Mouse (Mus musculus) cortical plate, adult 2 months (tissue): Measurements from ENCODE around the gene Rccd1. TPM values are rescaled to one million over a fixed set of nuclear protein-coding genes. Genes with fewer than 3 reads are reported as not detected.

Experiments
- H3K27ac ChIP-seq: fragments of 200-500 bp; 2 replicates; pipeline ENCODE4 v1.5.1; 2012; ENCODE audit warnings: low read length, control low read depth, inconsistent platforms; ENCODE audit not compliant: insufficient read depth
- H3K4me1 ChIP-seq: fragments of 200-500 bp; 2 replicates; pipeline ENCODE4 v1.6.1; 2011; ENCODE audit warnings: low read length; ENCODE audit not compliant: control insufficient read depth, insufficient read depth
- H3K4me3 ChIP-seq: fragments of 200-500 bp; 2 replicates; pipeline ENCODE4 v1.5.1; 2011; ENCODE audit warnings: mild to moderate bottlenecking, low read length, control low read depth; ENCODE audit not compliant: insufficient read depth
- CTCF ChIP-seq: fragments of 200-500 bp; IDR thresholded peaks from 2 replicates; pipeline ENCODE4 v1.5.1; 2011; ENCODE audit warnings: mild to moderate bottlenecking, control low read depth, low read length; ENCODE audit not compliant: insufficient read depth; ENCODE audit errors: extremely low read depth
- POLR2A ChIP-seq: fragments of 200-500 bp; IDR thresholded peaks from 2 replicates; pipeline ENCODE4 v1.6.1; 2011; ENCODE audit warnings: mild to moderate bottlenecking, low read length, control low read depth; ENCODE audit not compliant: insufficient read depth; ENCODE audit errors: extremely low read depth
- polyA plus RNA-seq: library from polyadenylated mRNA; depleted of rRNA; stranded (reverse); fragments of >200 nt; gene quantifications from 2 replicates; pipeline ENCODE4 v1.2.3, GENCODE M21; 2012

The Rccd1 gene
- polyA plus RNA-seq, 1 experiment, result 17.4 TPM

DNA sequence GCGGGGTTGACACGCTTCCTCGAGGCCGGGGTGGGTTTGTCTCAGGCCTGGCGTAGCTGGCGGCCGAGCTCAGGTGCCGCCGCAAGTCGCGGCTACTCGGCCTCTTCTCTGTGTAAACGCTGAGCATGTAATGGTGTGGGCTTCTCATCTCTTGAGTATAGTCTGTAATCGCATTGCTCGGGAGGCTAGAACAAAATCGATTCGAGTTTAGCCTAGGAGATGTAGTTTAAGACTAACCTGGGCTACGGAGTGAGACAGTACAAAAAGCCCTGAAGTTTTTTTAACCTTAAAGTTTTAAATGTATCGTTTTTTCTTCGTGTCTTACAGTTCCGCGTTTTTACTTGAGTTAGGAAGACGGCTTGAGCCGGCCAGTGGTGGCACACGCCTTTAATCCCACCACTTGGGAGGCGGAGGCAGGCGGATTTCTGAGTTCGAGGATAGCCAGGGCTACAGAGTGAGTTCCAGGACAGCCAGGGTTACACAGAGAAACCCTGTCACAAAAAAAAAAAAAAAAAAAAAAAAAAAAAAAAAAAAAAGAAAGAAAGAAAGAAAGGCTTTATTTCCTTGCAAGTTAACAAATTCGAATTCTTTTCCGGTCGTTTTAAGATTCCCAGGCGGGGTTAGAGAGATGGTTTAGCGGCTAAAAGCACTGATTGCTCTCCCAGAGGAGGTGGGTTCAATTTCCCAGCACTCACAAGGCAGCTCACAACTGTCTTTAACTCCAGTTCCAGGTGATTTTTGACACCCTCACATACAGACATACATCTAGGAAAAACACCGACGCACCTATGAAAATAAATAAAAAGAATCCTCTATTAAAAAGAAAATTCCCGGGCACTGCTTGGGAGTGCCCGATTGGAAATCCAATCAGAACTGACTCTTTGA lies 29.2 kb downstream of the Rccd1 start:
- H3K4me3 ChIP-seq, result peak overlapping the region; percentile 37
- H3K4me1 ChIP-seq, result no peaks in the 10 kb centered on the region
- H3K27ac ChIP-seq, result no peak overlapping the region
- TF ChIP-seq POLR2A (no peak), CTCF (no peak)

DNA sequence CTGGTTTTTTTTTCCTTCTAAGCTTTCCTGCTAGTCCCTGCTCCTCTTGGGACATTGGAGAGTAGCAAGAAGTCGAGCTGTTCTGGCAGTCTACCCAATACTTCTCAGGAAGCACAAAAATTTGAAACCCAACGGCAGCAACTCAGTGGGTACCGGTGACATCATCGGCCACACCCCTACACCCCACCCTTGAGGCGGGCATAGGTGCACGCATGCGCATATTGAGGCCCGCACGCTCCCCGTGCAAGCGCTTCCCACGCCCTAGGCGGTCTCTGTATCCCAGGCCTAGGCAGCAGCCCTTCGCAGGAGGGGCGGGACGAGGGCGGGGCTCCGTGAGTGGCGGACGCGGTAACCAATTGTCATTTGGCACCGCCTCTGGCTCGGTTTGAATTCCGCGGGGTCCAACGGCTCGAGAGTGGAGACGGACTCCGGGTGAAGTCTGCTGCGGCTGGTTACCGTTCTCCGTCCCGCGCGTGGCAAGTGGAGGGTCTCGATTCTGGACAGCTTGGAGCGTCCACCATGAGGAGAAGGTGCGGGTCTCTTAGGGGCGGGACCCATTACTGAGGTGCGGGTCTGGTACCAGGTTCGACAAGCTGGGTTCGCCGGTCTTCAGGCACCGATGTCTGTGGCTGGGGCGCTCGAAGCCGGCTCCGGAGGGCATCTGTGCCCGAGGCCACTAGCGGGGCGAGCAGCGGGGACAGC lies 30.0 kb downstream of the Rccd1 start, which contains the start of gene Prc1:
Gene Prc1 (plus strand): TSS at position 389 of the 702 bp plus-strand sequence.
- Histone ChIP-seq H3K4me1 (no peaks in the 10 kb centered on the region), H3K27ac (no peak within 1 kb of the TSS), H3K4me3 (peak within 1 kb of the TSS; percentile 37)
- no peak for TF ChIP-seq CTCF
- no peak for TF ChIP-seq POLR2A

DNA sequence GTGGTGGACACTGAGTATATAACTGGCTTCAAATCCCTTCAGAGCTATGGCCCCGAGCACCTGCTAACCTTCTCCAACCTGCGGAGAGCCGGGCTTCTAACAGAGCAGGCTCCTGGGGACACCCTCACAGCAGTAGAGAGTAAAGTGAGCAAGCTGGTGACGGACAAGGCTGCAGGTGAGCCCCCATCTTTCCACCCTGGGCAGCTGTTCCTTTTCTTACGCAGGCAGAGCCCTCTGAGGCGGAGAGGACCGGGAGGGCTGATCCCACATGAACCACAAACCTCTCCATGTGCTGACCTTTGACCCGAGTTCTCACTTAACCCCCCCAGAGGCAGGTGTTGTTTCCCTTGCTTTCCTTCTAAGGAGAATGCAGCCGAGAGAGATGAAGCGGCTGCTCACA lies 36.5 kb downstream of the Rccd1 start:
- no peak for TF ChIP-seq POLR2A
- TF ChIP-seq CTCF, result no peak
- Histone ChIP-seq H3K4me3 (no peak overlapping the region), H3K27ac (no peak overlapping the region), H3K4me1 (no peaks in the 10 kb centered on the region)

DNA sequence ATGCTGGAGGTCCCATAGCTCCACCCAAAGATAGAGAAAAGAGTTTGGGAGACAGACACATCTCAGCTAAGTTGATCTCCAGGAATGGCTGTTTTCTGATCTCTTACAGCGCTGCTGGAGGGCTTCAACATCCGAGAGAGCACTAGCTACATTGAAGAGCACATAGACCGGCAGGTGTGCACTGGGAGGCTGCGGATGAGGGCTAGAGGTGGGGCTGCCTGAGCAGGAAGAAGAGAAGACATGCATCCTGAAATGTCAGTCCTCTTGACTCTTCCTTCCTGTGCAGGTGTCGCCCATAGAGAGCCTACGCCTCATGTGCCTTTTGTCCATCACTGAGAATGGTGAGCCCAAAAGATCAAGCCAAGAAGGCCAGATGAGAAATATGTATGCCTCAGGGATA lies 38.5 kb downstream of the Rccd1 start:
- Histone ChIP-seq H3K4me3 (no peak overlapping the region), H3K27ac (no peak overlapping the region), H3K4me1 (no peaks in the 10 kb centered on the region)
- TF ChIP-seq CTCF (no peak), POLR2A (no peak)

DNA sequence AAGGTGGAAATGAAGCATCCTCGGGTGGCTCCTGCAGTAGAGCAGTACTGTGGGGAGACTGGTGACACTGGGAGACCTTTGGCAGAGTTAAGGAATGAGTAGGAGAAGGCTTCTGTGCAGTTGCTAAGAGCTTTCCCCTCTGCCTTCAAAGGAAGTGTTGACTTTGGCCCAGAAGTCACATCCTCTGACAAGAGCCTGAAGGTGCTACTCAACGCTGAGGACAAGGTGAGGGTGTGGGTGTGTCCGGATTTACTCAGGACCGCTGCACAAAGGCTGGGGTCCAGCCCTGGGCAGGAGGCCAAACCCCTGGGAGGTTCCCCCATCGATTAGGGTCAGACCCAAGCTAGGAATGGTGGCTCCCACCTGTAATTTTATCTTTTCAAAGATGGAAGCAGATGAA lies 39.9 kb downstream of the Rccd1 start:
- TF ChIP-seq POLR2A (no peak), CTCF (no peak)
- Histone ChIP-seq H3K27ac (no peak overlapping the region), H3K4me3 (no peak overlapping the region), H3K4me1 (no peaks in the 10 kb centered on the region)

DNA sequence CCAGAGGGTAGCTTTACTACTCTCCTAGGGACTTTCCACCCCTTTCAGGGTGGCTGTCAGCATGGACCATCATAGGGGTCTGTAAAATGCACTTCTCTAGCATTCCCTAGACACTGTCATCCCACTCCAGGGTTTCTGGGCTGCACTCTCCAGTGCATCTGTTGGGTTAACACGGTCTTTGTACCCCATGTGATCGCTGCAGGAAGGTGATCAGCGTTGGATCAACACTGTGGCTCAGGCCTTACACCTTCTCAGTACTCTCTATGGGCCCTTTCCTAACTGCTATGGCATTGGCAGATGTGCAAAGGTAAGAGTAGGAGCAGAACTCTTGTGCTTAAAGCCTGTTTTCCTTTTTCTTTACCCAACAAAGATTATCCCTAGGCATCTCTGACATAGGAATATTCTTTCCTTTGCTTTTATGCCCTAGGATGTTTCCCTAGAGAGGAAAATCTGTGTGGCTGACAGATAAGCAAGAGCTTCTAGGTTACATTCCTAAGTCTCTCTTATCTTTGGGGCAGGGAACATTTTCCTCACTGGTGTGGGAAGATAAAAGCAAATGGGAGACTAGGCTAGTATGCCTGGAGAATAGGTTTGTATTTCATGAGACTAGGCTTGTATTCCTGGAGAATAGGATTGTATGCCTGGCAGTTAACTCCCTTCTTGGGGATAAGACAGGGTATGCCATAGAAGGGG lies 40.9 kb downstream of the Rccd1 start:
- Histone ChIP-seq H3K4me3 (no peak overlapping the region), H3K4me1 (no peaks in the 10 kb centered on the region), H3K27ac (no peak overlapping the region)
- TF ChIP-seq CTCF, result no peak
- no peak for TF ChIP-seq POLR2A

DNA sequence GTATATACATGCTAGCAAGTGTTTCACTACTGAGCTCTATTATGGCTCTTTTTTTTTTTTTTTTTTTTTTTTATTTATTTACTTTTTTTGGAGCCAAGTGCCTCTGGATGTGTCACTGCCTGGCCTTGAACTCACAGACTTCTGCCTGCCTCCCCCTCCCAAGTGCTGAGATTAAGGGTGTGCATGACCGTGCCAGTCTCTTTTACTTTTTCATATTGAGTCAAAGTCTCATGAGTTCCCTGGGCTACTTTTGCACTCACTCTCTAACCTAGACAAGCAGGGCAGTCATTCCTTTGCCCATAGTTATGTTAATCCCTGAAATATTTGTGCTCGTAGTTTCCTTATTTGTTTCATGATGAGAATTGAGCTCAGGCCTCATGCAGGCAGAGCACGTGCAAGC lies 42.6 kb downstream of the Rccd1 start:
- Histone ChIP-seq H3K27ac (no peak overlapping the region), H3K4me1 (no peaks in the 10 kb centered on the region), H3K4me3 (no peak overlapping the region)
- TF ChIP-seq CTCF, result no peak

DNA sequence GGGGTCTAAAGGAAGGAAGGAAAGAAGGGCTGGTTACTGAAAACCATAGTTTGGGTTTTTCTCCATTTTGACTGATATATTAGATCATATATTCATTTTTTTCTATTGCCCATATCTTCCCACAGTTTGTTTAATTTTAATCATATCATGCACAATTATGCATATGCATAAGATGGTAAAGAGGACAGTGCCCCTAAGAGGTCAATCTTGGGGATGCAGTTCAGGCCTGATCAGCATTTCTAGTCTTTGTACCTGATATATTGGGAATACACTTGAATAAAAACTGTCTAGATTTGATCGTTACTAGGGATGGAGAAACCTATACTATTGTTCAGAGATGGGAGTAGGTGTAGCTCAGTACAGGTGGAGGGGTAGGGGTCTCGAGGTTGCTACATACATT lies 43.3 kb downstream of the Rccd1 start:
- no peaks in the 10 kb centered on the region for H3K4me1 ChIP-seq
- no peak overlapping the region for H3K27ac ChIP-seq
- TF ChIP-seq POLR2A (no peak), CTCF (no peak)
- H3K4me3 ChIP-seq, result no peak overlapping the region

DNA sequence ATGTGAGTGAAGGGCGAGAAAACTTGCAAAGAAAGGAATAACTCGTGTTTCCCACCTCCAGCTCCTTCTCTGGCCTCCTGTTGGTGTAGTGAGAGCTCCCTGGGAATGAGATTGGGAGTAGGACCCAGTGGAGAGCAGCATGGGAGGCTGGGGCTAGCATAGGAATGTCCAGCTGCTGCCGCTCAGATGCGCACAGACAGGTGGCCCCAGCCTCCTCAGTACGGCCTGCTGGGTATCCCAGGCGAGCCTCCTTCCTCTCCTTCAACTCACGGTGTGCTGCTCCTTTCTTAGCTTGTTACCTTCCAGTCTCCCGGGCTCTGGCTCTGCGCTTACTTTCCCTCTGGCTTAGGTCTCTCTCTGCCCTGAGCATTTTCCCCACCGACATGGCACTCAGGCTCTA lies 44.2 kb downstream of the Rccd1 start:
- TF ChIP-seq CTCF (no peak), POLR2A (no peak)

DNA sequence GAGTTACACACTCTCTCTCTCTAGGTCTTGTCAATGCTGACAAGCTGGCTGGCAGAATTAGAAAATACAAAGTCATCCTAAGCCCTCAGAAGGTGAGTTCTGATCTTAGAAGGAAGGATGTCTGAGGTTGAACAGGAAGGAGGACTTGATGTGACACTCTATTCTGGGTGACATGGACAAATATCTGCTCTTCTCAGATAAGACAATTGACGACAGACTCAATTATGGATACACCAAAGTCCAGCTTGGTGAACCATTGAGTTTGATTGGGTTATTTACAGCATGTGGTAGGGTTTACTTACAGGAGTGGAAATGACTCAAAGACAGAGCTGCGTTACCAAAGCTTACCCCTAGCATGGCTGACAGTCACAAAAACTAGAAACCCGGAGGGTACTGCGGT lies 47.9 kb downstream of the Rccd1 start:
- TF ChIP-seq POLR2A, result no peak
- TF ChIP-seq CTCF, result no peak
- H3K27ac ChIP-seq, result no peak overlapping the region
- H3K4me1 ChIP-seq, result no peaks in the 10 kb centered on the region
- no peak overlapping the region for H3K4me3 ChIP-seq

More for the DNA sequence above, 44.2 kb downstream of the Rccd1 start:
- Histone ChIP-seq H3K4me3 (no peak overlapping the region), H3K27ac (no peak overlapping the region), H3K4me1 (no peaks in the 10 kb centered on the region)
